Mouse (Mus musculus): ENCODE results near the gene Spn. TPM values are rescaled to one million over a fixed set of nuclear protein-coding genes. Genes with fewer than 3 reads are reported as not detected.

Spn gene
- total RNA-seq, 2 experiments from 2014 or later: 0.18 to 0.23 TPM

- no peak for TF ChIP-seq CTCF (IDR thresholded peaks at IDR 0.05)
- H3K27ac ChIP-seq: no peak overlapping the region
- DNase-seq (ENCODE audit: extremely low spot score in 1 of 2, low spot score in 2 of 2): no peak
These were observed 1.5 kb upstream of the Spn start for GRCm38 (mm10) chr7:127139100-127139499.

GRCm38 (mm10) chr7:127136181-127137071, 1.2 kb downstream of the Spn start:
- no peak for DNase-seq (ENCODE audit: extremely low spot score in 1 of 2, low spot score in 2 of 2)
- H3K27ac ChIP-seq: no peak overlapping the region
- no peak overlapping the region for H3K4me3 ChIP-seq
- TF ChIP-seq CTCF (IDR thresholded peaks at IDR 0.05): no peak
- intact Hi-C loops (cut with DNase I): no loop called here

More at GRCm38 (mm10) chr7:127139100-127139499, 1.5 kb upstream of the Spn start:
- no peak overlapping the region for H3K4me3 ChIP-seq
- intact Hi-C loops (cut with DNase I): no loop called here

GRCm38 (mm10) chr7:127134821-127135447, 2.7 kb downstream of the Spn start:
- H3K27ac ChIP-seq: no peak overlapping the region
- no peak for DNase-seq (ENCODE audit: extremely low spot score in 1 of 2, low spot score in 2 of 2)
- no peak for TF ChIP-seq CTCF (IDR thresholded peaks at IDR 0.05)
- intact Hi-C loops (cut with DNase I): no loop called here
- H3K4me3 ChIP-seq: no peak overlapping the region

- intact Hi-C loops (cut with DNase I): no loop called here
- no peak for DNase-seq (ENCODE audit: extremely low spot score in 1 of 2, low spot score in 2 of 2)
- no peak overlapping the region for H3K4me3 ChIP-seq
- TF ChIP-seq CTCF (IDR thresholded peaks at IDR 0.05): no peak
- no peak overlapping the region for H3K27ac ChIP-seq
These were observed 4.5 kb downstream of the Spn start for GRCm38 (mm10) chr7:127133125-127133524.

GRCm38 (mm10) chr7:127129638-127130037, 8.0 kb downstream of the Spn start:
- no peak overlapping the region for H3K4me3 ChIP-seq
- H3K27ac ChIP-seq: no peak overlapping the region
- intact Hi-C loops (cut with DNase I): loop anchor here (2.0 kb wide), 1 partner anchor 55 kb away; no protein-coding TSS in a partner anchor
- DNase-seq (ENCODE audit: extremely low spot score in 1 of 2, low spot score in 2 of 2): peak in 1 of 2 experiments; percentile 54
- TF ChIP-seq CTCF (IDR thresholded peaks at IDR 0.05): peak; percentile 71

GRCm38 (mm10) chr7:127121911-127122270, 15.7 kb downstream of the Spn start, which contains the start of gene Qprt:
TSS of gene Qprt (minus strand) at chr7:127122226.
- intact Hi-C loops (cut with DNase I): no loop called here
- Histone ChIP-seq H3K27ac (no peak within 1 kb of the TSS), H3K4me3 (no peak within 1 kb of the TSS)
- TF ChIP-seq CTCF (IDR thresholded peaks at IDR 0.05): no peak
- no peak for DNase-seq (ENCODE audit: extremely low spot score in 1 of 2, low spot score in 2 of 2)

GRCm38 (mm10) chr7:127121061-127121910, 16.3 kb downstream of the Spn start:
- intact Hi-C loops (cut with DNase I): no loop called here
- no peak overlapping the region for H3K27ac ChIP-seq
- no peak for DNase-seq (ENCODE audit: extremely low spot score in 1 of 2, low spot score in 2 of 2)
- no peak overlapping the region for H3K4me3 ChIP-seq
- no peak for TF ChIP-seq CTCF (IDR thresholded peaks at IDR 0.05)

GRCm38 (mm10) chr7:127118671-127119445, 18.8 kb downstream of the Spn start:
- H3K27ac ChIP-seq: no peak overlapping the region
- intact Hi-C loops (cut with DNase I): loop anchor here (1.0 to 10.0 kb wide), 2 partner anchors 66 to 474 kb away; partner anchors contain the start of gene Sgf29
- H3K4me3 ChIP-seq: no peak overlapping the region
- no peak for TF ChIP-seq CTCF (IDR thresholded peaks at IDR 0.05)
- no peak for DNase-seq (ENCODE audit: extremely low spot score in 1 of 2, low spot score in 2 of 2)

- intact Hi-C loops (cut with DNase I): loop anchor here (1.0 to 10.0 kb wide), 2 partner anchors 67 to 473 kb away; partner anchors contain the start of gene Sgf29
- H3K27ac ChIP-seq: no peak overlapping the region
- TF ChIP-seq CTCF (IDR thresholded peaks at IDR 0.05): peak; percentile 36
- H3K4me3 ChIP-seq: no peak overlapping the region
- no peak for DNase-seq (ENCODE audit: extremely low spot score in 1 of 2, low spot score in 2 of 2)
These were observed 19.7 kb downstream of the Spn start for GRCm38 (mm10) chr7:127117948-127118347.

GRCm38 (mm10) chr7:127116331-127116935, 21.2 kb downstream of the Spn start:
- DNase-seq (ENCODE audit: extremely low spot score in 1 of 2, low spot score in 2 of 2): no peak
- intact Hi-C loops (cut with DNase I): loop anchor here (10.0 kb wide), 1 partner anchor 472 kb away; the partner anchor contains the start of gene Sgf29
- Histone ChIP-seq H3K4me3 (no peak overlapping the region), H3K27ac (peak overlapping the region; percentile 55)
- TF ChIP-seq CTCF (IDR thresholded peaks at IDR 0.05): no peak
